Mouse (Mus musculus) neural tube, embryonic 14.5 days (tissue): ENCODE measurements around the gene Wdr38. TPM values are rescaled to one million over a fixed set of nuclear protein-coding genes. Genes with fewer than 3 reads are reported as not detected.

Experiments
- ATAC-seq: fragments of 200-750 bp; cut with Nextera tagmentation; 2 replicates; pipeline ENCODE4 v1.8.0; 2017; ENCODE audit warnings: low read depth, mild to moderate bottlenecking, moderate TSS enrichment, moderate library complexity
- H3K27ac ChIP-seq: fragments of 300-500 bp; sonication (generic); 2 replicates; pipeline ENCODE4 v1.5.1; 2014; ENCODE audit warnings: low read depth, mild to moderate bottlenecking, control low read depth, low read length, moderate library complexity, mixed read lengths
- H3K27me3 ChIP-seq: fragments of 300-500 bp; sonication (generic); 2 replicates; pipeline ENCODE4 v1.6.1; 2014; ENCODE audit warnings: low read length; ENCODE audit not compliant: control insufficient read depth, insufficient read depth
- H3K36me3 ChIP-seq: fragments of 300-500 bp; sonication (generic); 2 replicates; pipeline ENCODE4 v1.6.1; 2014; ENCODE audit warnings: low read length, mixed read lengths; ENCODE audit not compliant: control insufficient read depth, insufficient read depth
- H3K4me1 ChIP-seq: fragments of 300-500 bp; sonication (generic); 2 replicates; pipeline ENCODE4 v1.6.1; 2014; ENCODE audit warnings: low read length; ENCODE audit not compliant: control insufficient read depth, insufficient read depth
- H3K4me2 ChIP-seq: fragments of 300-500 bp; sonication (generic); 2 replicates; pipeline ENCODE4 v1.6.1; 2014; ENCODE audit warnings: mild to moderate bottlenecking, low read depth, low read length, control low read depth
- H3K4me3 ChIP-seq: fragments of 300-500 bp; sonication (generic); 2 replicates; pipeline ENCODE4 v1.5.1; 2014; ENCODE audit warnings: low read depth, low read length, control low read depth, mixed read lengths
- H3K9ac ChIP-seq: fragments of 300-500 bp; sonication (generic); replicated peaks from 2 replicates; pipeline ENCODE4 v1.6.1; 2014; ENCODE audit warnings: low read depth, mild to moderate bottlenecking, control low read depth, low read length, mixed read lengths
- H3K9me3 ChIP-seq: fragments of 300-500 bp; sonication (generic); 2 replicates; pipeline ENCODE4 v1.6.1; 2016; ENCODE audit warnings: low read length; ENCODE audit not compliant: control insufficient read depth
- WGBS: fragments of 180-500 bp; shearing (Covaris S2); extraction: QIAGEN DNeasy Blood & Tissue Kit; methylation state at CpG from one replicate; pipeline ENCODE4 v1.1.7; 2014; 5-methylcytosine and 5-hydroxymethylcytosine counted together
- polyA plus RNA-seq: library from polyadenylated mRNA; unstranded; fragments of >200 nt; fragmentation: Nextera tagmentation; extraction: Ambion mirVana; gene quantifications from 2 replicates; pipeline ENCODE4 v1.2.1, GENCODE M21; 2014

Gene Wdr38
- polyA plus RNA-seq, 1 experiment from 2014 or later = 1.6 TPM

GRCm38 (mm10) chr2:38987371-38987770 is 9.9 kb upstream of the Wdr38 start:
- Histone ChIP-seq H3K4me3 (no peak overlapping the region), H3K27me3 (no peaks in the 10 kb centered on the region), H3K36me3 (no peaks in the 10 kb centered on the region), H3K27ac (no peak overlapping the region), H3K9ac (no peak overlapping the region), H3K4me1 (no peaks in the 10 kb centered on the region), H3K4me2 (no peak overlapping the region), H3K9me3 (no peaks in the 10 kb centered on the region)
- 73% methylated on average over 1 of the region's 1 CpGs for WGBS
- no peak for ATAC-seq

GRCm38 (mm10) chr2:38987803-38988510 is 9.3 kb upstream of the Wdr38 start:
- no peak overlapping the region for H3K27ac ChIP-seq
- WGBS = 84% methylated on average over 6 of the region's 6 CpGs
- no peaks in the 10 kb centered on the region for H3K27me3 ChIP-seq
- ATAC-seq = no peak
- no peaks in the 10 kb centered on the region for H3K36me3 ChIP-seq
- H3K4me2 ChIP-seq = no peak overlapping the region
- no peaks in the 10 kb centered on the region for H3K9me3 ChIP-seq
- no peak overlapping the region for H3K9ac ChIP-seq
- H3K4me3 ChIP-seq = no peak overlapping the region
- H3K4me1 ChIP-seq = no peaks in the 10 kb centered on the region

DNA sequence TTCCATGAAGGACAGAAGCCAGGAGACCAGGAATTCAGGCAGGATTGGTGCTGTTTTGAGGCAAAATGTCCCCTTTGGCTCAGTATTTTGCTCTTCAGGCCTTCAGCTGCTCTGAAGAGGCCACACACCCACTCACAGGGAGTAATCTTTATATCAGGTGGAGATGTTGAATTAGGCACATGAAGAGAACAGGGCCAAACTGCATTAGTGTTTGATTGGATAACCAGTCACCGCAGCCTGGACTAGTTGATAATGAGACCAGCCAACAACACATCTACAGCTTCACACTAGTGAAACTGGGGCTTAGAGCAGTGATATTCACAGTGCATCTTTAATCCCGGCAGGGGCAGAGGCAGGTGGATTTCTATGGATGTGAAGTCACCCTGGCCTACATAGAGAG is 8.3 kb upstream of the Wdr38 start:
- Histone ChIP-seq H3K4me3 (no peak overlapping the region), H3K36me3 (no peaks in the 10 kb centered on the region), H3K4me2 (no peak overlapping the region), H3K27me3 (no peaks in the 10 kb centered on the region), H3K27ac (no peak overlapping the region), H3K9ac (no peak overlapping the region), H3K4me1 (no peaks in the 10 kb centered on the region), H3K9me3 (no peaks in the 10 kb centered on the region)
- WGBS = 92% methylated on average over 2 of the region's 2 CpGs
- ATAC-seq = no peak

DNA sequence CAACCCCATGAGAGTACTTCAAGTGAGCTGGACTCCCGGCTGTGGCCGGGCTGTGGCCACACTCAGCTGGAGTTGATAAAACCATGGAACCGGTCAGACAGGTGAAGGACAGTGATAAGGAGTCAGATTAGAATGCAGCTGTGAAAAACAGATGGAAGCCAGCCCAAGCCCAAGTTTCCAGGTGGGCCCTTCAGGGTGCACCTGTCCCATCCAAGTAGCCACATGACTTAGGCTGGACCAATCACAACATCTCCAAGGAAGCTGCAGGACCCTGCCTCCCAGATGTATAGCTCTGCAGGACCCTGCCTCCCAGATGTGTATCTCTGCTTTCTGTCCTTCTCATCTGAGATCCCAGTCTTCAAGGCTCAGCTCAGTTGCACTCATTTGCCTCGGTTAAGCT is 5.3 kb upstream of the Wdr38 start:
- H3K27ac ChIP-seq = no peak overlapping the region
- no peak overlapping the region for H3K9ac ChIP-seq
- H3K27me3 ChIP-seq = no peaks in the 10 kb centered on the region
- no peaks in the 10 kb centered on the region for H3K36me3 ChIP-seq
- H3K9me3 ChIP-seq = no peaks in the 10 kb centered on the region
- no peak overlapping the region for H3K4me3 ChIP-seq
- no peak for ATAC-seq
- WGBS = 77% methylated on average over 4 of the region's 4 CpGs
- H3K4me2 ChIP-seq = no peak overlapping the region
- H3K4me1 ChIP-seq = no peaks in the 10 kb centered on the region

DNA sequence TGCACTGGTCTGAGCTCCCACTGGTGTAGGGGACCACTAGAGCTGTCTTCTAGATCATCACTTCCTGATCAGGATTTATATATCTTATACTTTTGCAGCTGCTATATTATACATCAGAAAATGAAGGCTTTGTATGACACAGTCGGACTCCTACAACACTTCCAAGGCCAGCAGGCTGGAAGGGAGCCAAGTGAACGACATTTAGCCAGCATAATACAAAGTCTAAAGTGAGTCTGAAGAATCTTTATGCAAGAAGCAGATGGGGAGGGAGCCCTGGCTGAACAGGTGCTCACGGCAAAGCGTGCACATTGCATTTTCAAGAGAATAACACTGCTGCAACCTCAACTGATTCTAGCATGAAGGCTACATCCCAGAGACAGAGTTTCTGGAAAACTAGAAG is 4.8 kb upstream of the Wdr38 start:
- Histone ChIP-seq H3K9ac (no peak overlapping the region), H3K27me3 (no peaks in the 10 kb centered on the region), H3K27ac (no peak overlapping the region), H3K4me2 (no peak overlapping the region), H3K36me3 (no peaks in the 10 kb centered on the region), H3K9me3 (no peaks in the 10 kb centered on the region), H3K4me3 (no peak overlapping the region), H3K4me1 (no peaks in the 10 kb centered on the region)
- 46% methylated on average over 4 of the region's 4 CpGs for WGBS
- ATAC-seq = no peak

GRCm38 (mm10) chr2:38999381-38999780 is 2.1 kb downstream of the Wdr38 start:
- H3K27ac ChIP-seq = no peak overlapping the region
- WGBS = 67% methylated on average over 4 of the region's 4 CpGs
- H3K4me2 ChIP-seq = no peak overlapping the region
- peaks cover 32% of the 10 kb centered on the region for H3K36me3 ChIP-seq
- H3K4me3 ChIP-seq = no peak overlapping the region
- ATAC-seq = no peak
- no peaks in the 10 kb centered on the region for H3K27me3 ChIP-seq
- no peak overlapping the region for H3K9ac ChIP-seq
- H3K9me3 ChIP-seq = no peaks in the 10 kb centered on the region
- H3K4me1 ChIP-seq = peaks cover 14% of the 10 kb centered on the region

DNA sequence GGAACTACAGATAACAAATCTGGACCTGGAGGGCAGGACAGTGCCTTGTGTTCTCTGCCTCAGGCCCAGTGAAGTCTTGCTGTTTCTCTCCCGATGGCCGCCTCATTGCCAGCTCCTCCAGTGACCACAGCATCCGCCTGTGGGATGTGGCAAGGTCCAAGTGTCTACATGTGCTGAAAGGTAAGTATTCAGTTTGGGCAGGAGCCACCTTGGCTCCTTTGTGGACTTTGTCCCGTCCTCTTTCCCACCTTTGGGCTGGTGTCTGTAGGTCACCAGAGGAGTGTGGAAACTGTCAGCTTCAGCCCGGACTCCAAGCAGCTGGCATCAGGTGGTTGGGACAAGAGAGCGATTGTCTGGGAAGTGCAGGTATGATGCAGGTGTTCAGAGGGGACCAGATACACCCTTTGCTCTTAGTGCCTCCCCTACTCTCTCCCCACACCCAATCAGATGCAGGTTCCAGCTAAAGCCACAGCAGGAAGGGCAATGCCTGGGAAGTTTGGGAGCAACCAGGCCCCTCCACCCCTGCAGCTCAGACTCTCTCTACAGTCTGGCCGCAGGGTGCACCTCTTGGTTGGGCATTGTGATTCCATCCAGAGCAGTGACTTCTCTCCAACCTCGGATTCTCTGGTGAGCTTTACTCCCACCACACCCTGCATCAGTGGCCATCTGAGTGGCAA is 2.8 kb downstream of the Wdr38 start:
- Histone ChIP-seq H3K4me3 (no peak overlapping the region), H3K27me3 (no peaks in the 10 kb centered on the region), H3K27ac (no peak overlapping the region), H3K4me2 (no peak overlapping the region), H3K4me1 (peaks cover 14% of the 10 kb centered on the region), H3K9me3 (no peaks in the 10 kb centered on the region), H3K9ac (no peak overlapping the region), H3K36me3 (peaks cover 32% of the 10 kb centered on the region)
- WGBS = 70% methylated on average over 8 of the region's 8 CpGs
- no peak for ATAC-seq

DNA sequence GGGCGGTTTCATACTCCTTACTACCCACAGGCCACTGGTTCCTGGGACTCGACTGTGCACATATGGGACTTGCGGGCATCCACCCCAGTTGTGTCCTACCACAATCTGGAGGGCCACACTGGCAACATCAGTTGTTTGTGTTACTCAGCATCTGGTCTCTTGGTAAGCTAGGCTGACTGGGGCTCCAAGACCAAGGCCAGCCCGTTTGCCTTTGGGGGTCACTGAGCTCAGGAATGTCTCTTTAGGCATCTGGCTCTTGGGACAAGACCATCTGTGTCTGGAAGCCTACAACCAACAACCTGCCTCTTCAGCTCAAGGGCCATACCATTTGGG is 3.3 kb downstream of the Wdr38 start:
- H3K4me1 ChIP-seq = peaks cover 14% of the 10 kb centered on the region
- H3K9me3 ChIP-seq = no peaks in the 10 kb centered on the region
- H3K4me2 ChIP-seq = no peak overlapping the region
- no peak overlapping the region for H3K27ac ChIP-seq
- 88% methylated on average over 4 of the region's 4 CpGs for WGBS
- H3K27me3 ChIP-seq = no peaks in the 10 kb centered on the region
- no peak overlapping the region for H3K9ac ChIP-seq
- ATAC-seq = no peak
- peaks cover 32% of the 10 kb centered on the region for H3K36me3 ChIP-seq
- H3K4me3 ChIP-seq = no peak overlapping the region

GRCm38 (mm10) chr2:39001866-39002265 is 4.6 kb downstream of the Wdr38 start:
- Histone ChIP-seq H3K9me3 (no peaks in the 10 kb centered on the region), H3K9ac (no peak overlapping the region), H3K27ac (no peak overlapping the region)

More at GRCm38 (mm10) chr2:39001866-39002265, 4.6 kb downstream of the Wdr38 start:
- Histone ChIP-seq H3K27me3 (no peaks in the 10 kb centered on the region), H3K4me3 (no peak overlapping the region), H3K36me3 (peaks cover 32% of the 10 kb centered on the region), H3K4me2 (no peak overlapping the region), H3K4me1 (peaks cover 22% of the 10 kb centered on the region)
- 85% methylated on average over 3 of the region's 3 CpGs for WGBS
- ATAC-seq = no peak
